Mouse (Mus musculus) kidney, adult 2 months (tissue): Measurements from ENCODE around the gene Alox15. TPM values are rescaled to one million over a fixed set of nuclear protein-coding genes. Genes with fewer than 3 reads are reported as not detected.
"Not testable (repeated sequence)": the region's sequence is repeated elsewhere in the genome, so short reads cannot be mapped to it uniquely, and the experiment has no call there.

Experiments used
- DNase-seq: peaks from one replicate; pipeline ENCODE4 v3.0.0; 2021
- H3K27ac ChIP-seq: fragments of 200-500 bp; 2 replicates; pipeline ENCODE4 v1.5.1; 2012; ENCODE audit warnings: low read depth, low read length, control low read depth, inconsistent platforms; ENCODE audit not compliant: insufficient read depth
- H3K27me3 ChIP-seq: fragments of 200-500 bp; replicated peaks from 2 replicates; pipeline ENCODE4 v1.6.1; 2012; ENCODE audit warnings: mild to moderate bottlenecking, moderate library complexity, low read length, inconsistent platforms; ENCODE audit not compliant: control insufficient read depth, insufficient read depth
- H3K36me3 ChIP-seq: fragments of 200-500 bp; 2 replicates; pipeline ENCODE4 v1.6.1; 2012; ENCODE audit warnings: mild to moderate bottlenecking, moderate library complexity, low read length, inconsistent platforms; ENCODE audit not compliant: control insufficient read depth, insufficient read depth
- H3K4me1 ChIP-seq: fragments of 200-500 bp; 2 replicates; pipeline ENCODE4 v1.6.1; 2011; ENCODE audit warnings: low read length; ENCODE audit not compliant: control insufficient read depth, insufficient read depth
- H3K4me3 ChIP-seq: fragments of 200-500 bp; 2 replicates; pipeline ENCODE4 v1.5.1; 2011; ENCODE audit warnings: mild to moderate bottlenecking, low read depth, low read length, control low read depth; ENCODE audit not compliant: insufficient read depth
- CTCF ChIP-seq: fragments of 200-500 bp; conservative IDR thresholded peaks from 2 replicates; pipeline ENCODE4 v1.5.1; 2011; ENCODE audit warnings: low read depth, mild to moderate bottlenecking, control low read depth, low read length, moderate library complexity, mixed read lengths; ENCODE audit not compliant: insufficient read depth, insufficient read length
- POLR2A ChIP-seq: fragments of 200-500 bp; IDR thresholded peaks from one replicate; pipeline ENCODE4 v1.6.1; 2011; ENCODE audit warnings: low read depth, low read length, control low read depth
- WGBS: fragments of 180-500 bp; shearing (Covaris S2); methylation state at CpG from one replicate; pipeline ENCODE4 v1.1.7; 2018; 5-methylcytosine and 5-hydroxymethylcytosine counted together
- polyA plus RNA-seq: library from polyadenylated mRNA; depleted of rRNA; stranded (reverse); fragments of >200 nt; gene quantifications from 2 replicates; pipeline ENCODE4 v1.2.3, GENCODE M21; 2012

The Alox15 gene
- polyA plus RNA-seq, 1 experiment, result 0.72 TPM

DNA sequence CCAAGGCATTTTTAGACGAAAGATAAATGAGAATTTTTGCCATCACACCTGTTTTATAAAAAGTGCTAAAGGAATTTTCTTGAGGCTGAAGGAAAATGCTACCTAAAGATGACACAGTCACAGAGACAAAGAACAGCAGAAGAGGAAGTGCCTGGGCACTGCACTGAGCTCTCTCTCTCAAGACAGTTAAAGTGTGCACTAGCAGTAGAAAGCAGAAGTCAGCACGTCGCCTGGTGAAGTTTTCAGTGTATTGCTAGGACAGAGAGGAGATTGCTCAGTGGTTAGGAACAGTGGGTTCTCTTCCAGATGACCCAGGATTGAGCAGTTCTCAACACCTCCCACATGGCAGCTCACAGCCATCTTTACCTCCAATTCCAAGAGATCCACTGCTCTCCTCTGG, 22.5 kb upstream of the Alox15 start:
- 57% methylated on average over 3 of the region's 3 CpGs for WGBS
- H3K27me3 ChIP-seq, result no peaks in the 10 kb centered on the region
- TF ChIP-seq CTCF (no peak), POLR2A (no peak)
- H3K27ac ChIP-seq, result no peak overlapping the region
- H3K36me3 ChIP-seq, result no peaks in the 10 kb centered on the region
- DNase-seq, result no peak
- H3K4me1 ChIP-seq, result peaks cover 3% of the 10 kb centered on the region
- no peak overlapping the region for H3K4me3 ChIP-seq

DNA sequence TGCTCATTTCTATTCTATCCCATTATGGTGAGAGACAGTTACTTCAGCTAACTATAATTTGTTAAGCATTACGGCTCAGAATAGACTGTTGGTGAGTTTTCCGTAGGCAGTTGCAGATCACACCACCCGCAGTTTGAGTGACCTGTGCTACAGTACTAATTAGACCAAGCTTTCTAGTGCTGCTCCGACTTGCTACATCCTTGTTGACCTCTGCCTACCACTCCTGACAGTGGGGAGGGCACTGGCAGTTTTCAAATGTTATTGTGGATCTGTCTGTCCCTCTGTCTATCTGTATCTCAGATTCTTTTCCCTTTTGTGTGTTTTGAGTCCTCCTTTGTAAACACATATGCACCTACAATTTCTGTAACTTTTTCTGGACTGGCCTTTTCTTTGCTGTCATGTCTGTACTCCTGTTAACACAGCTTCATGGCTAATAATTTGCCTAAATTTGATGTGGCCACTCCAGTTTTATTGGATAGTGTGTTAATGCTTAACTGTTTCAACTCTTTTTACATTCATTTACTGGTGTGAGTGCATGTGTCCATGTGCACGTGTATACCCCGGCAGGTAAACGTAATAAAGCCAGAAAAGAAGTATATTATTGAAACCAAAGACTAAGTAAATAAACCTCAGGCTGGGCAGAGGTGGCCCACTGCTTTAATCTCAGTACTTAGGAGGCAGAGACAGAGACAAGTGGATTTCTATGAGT, 21.2 kb upstream of the Alox15 start:
- peak; percentile 73 for DNase-seq
- Histone ChIP-seq H3K36me3 (no peaks in the 10 kb centered on the region), H3K27me3 (no peaks in the 10 kb centered on the region), H3K4me1 (peaks cover 3% of the 10 kb centered on the region), H3K27ac (peak overlapping the region; percentile 18; the same call in 1 of the 2 replicates), H3K4me3 (no peak overlapping the region)
- 29% methylated on average over 7 of the region's 7 CpGs for WGBS
- TF ChIP-seq CTCF (no peak), POLR2A (no peak)

DNA sequence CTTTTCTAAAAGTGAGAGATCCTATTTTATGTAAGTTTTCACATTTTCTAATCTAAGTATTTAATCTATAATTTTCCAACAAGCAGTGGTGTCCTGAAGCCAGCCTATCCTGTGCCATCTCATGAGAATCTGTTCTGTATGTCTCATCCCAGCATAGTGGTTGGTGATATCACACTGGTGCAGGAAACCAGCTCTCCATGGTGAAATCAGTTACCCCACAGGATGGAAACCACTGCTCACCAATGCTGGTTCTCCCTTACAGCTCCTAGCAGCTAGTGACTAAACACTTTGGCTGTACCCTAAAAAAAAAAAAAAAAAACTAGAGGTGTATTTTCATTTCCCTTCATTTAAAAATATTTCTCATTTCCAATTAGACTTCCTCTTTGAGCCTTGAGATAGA, 20.6 kb upstream of the Alox15 start:
- Histone ChIP-seq H3K4me3 (no peak overlapping the region), H3K27ac (no peak overlapping the region), H3K4me1 (peaks cover 3% of the 10 kb centered on the region), H3K27me3 (no peaks in the 10 kb centered on the region), H3K36me3 (no peaks in the 10 kb centered on the region)
- no peak for DNase-seq
- TF ChIP-seq POLR2A, result no peak
- TF ChIP-seq CTCF, result no peak

DNA sequence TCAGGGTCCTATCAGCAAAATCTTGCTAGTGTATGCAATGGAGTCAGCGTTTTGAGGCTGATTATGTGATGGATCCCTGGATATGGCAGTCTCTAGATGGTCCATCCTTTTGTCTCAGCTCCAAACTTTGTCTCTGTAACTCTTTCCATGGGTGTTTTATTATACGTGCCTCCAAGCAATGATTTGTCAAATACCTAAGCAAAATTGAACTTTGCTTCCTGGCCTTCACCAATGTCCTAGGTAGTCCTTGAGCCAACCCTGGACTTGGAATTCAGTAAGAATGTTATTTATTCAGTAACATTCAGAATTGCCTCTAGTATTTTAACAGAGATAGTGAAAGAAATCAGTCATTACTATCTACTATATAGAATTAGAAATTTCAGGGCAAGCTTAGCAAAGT, 16.8 kb upstream of the Alox15 start:
- not testable (repeated sequence) for H3K36me3 ChIP-seq, H3K27ac ChIP-seq, H3K4me1 ChIP-seq, H3K27me3 ChIP-seq, H3K4me3 ChIP-seq
- DNase-seq, result peak; percentile 56
- WGBS, result 54% methylated on average over 2 of the region's 2 CpGs

DNA sequence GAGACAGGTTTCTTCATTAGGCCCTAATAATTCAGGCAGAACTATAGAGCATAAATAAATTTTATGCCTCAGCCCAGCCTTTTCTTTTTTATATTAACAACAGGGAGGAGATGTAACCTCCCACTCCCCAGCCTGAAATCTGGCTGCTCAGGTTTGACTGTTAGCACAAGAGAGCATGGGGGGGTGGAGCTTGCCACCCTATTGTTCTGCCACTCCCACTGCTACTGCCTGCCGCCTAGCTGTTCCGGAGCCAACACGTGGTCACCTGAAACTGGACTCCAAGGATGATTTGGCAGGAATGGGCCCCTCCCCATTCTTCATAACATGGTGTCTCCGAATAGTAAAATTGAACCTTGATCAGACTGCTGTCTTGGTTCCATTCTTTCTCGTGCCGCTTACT, 15.9 kb upstream of the Alox15 start:
- WGBS, result 52% methylated on average over 6 of the region's 6 CpGs
- not testable (repeated sequence) for H3K36me3 ChIP-seq, H3K4me1 ChIP-seq, H3K4me3 ChIP-seq, H3K27me3 ChIP-seq
- peak overlapping the region; percentile 56; the same call in 1 of the 2 replicates for H3K27ac ChIP-seq
- DNase-seq, result peak; percentile 65

DNA sequence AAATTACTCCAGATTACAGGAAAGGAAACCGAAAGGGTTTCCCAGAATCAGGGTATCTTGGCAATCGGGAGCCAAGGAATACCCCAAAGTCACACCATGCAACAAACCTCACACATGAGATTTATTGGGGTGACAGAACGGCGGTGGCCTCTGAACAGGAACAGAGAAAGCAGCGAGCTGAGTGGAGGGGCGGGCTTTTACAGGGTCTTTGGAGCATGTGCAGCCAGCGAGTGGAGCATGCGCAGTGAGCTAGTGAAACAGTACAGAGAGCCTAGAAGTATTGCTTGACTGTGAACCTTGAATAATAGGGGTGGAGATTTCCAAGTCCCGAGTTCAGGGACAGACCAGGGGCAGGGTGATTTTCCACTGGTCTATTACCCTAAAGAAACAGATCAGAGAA, 3.2 kb downstream of the Alox15 start:
- TF ChIP-seq CTCF (no peak), POLR2A (no peak)
- Histone ChIP-seq H3K4me1 (no peaks in the 10 kb centered on the region), H3K4me3 (no peak overlapping the region), H3K36me3 (no peaks in the 10 kb centered on the region), H3K27me3 (no peaks in the 10 kb centered on the region), H3K27ac (no peak overlapping the region)
- DNase-seq, result no peak
- 64% methylated on average over 9 of the region's 9 CpGs for WGBS

DNA sequence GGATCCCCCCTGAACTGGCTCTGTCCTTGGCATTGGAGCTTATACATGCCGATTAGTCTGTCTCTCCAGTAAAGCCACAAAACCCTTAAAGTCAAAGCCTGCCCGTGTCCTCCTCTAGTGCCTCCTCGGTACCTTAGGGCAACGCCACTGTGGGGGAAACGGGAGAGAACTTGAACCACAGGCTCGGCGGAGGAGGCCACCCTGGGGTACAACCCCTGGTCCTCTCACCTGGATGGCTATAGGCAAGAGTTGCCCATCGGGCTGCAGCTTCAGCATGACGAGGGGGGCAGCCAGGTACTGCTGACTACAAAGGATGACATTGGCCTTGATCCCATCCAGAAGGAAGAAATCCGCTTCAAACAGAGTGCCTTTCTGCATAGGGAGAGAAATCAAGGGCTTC, 4.0 kb downstream of the Alox15 start:
- no peak for DNase-seq
- Histone ChIP-seq H3K27me3 (no peaks in the 10 kb centered on the region), H3K27ac (no peak overlapping the region), H3K4me3 (no peak overlapping the region), H3K4me1 (no peaks in the 10 kb centered on the region), H3K36me3 (no peaks in the 10 kb centered on the region)
- TF ChIP-seq CTCF, result no peak
- TF ChIP-seq POLR2A, result no peak
- 82% methylated on average over 10 of the region's 10 CpGs for WGBS

DNA sequence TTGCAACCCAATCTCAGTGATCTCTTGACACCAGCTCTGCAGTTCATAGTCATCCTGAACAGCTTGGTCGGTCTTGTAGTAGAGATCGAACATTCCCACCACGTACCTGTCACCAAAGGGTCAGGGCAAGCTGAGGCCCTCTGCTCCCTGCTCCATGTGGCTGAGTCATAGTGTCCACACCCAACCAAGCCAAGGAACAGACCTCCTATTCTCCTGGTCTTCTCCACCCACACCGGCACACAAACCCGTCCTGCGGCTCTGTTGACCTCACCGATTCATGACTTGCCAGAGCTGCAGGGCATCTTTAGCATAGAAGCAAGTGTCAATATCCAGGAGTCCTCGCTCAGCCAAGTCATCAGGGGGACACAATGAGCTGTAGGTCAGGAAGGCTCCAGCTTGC, 6.3 kb downstream of the Alox15 start:
- Histone ChIP-seq H3K27me3 (no peaks in the 10 kb centered on the region), H3K36me3 (no peaks in the 10 kb centered on the region), H3K4me1 (no peaks in the 10 kb centered on the region), H3K27ac (no peak overlapping the region), H3K4me3 (no peak overlapping the region)
- 90% methylated on average over 8 of the region's 8 CpGs for WGBS
- DNase-seq, result no peak
- no peak for TF ChIP-seq POLR2A
- TF ChIP-seq CTCF, result no peak
